Mouse (Mus musculus): ENCODE data around the gene Cnp. TPM values are rescaled to one million over a fixed set of nuclear protein-coding genes. Genes with fewer than 3 reads are reported as not detected.
"Not testable (repeated sequence)": the region's sequence is repeated elsewhere in the genome, so short reads cannot be mapped to it uniquely, and the experiment has no call there.

Cnp gene
- 34.9 and 36.0 TPM in 2 replicates for polyA plus RNA-seq (2012; rRNA removed)

DNA sequence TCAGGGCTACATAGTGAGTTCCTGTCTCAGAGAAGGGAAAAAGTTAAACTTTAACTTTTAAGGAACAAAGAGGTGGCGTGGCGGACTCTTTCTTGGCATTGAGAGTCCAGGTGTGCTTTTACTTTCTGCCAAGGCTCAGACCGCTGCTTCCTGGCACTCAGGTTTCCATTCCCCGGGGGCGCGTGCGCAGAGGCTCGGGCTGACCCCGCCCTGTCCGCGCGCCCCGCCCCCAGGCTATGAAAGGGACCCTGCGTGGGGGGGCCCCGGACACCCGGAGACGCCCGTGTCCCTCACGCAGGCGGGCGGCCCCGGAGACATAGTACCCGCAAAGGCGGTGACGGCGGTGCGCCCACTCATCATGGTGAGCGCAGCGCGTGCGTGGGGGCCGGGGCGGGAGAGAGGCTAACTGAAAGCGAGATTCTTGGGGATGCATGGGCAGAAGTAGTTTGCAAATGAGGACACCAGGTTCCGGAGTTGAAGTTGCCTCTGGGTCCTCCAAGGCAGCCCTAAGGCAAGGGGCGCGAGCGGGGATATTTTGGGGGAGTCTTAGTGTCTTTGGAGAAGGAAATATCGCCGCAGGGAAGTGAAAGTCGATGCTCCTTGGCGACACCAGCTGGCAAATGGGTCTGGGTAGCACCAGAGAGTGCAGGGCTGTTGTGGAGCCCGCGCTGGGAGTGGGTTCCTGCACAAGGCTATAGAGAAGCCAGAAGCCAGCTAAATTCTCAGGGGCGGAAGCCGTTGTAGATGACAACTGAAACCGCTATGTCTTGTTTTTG lies at the start of gene Cnp:
TSS of gene Cnp (plus strand) at position 197 of the 776 bp plus-strand sequence.
- DNase-seq (ENCODE audit: low spot score): peak; percentile 67

DNA sequence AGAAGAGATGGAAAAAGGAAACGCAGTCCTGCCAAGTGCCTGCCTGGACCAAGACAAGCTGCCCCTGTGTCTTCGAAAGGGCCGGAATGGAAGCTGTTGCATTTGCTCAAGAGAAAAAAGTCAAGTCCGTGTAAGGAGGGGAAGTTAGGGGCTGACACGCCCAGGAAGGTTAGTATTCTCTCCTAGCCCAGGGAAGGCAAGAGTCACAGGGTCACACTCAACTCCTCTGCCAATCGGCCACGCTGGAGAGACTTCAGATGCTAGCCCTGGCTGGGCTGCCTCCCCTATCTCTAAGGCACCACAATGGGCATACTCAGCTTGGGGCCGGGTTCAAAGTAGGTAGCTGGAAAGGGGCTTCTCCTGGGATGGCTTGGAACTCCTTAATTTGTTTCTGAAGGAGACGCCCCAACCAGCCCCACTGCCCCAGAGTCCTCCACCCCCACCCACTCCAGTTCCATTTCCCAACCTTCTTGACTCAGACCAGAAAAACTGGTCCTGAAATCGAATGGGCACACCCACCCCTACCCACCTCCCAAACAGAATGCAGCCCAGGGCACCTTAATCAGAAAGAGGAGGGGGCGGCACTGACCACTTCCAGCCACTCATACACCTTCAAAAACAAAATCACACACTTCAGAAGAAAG lies 49.6 kb upstream of the Cnp start:
- no peak for DNase-seq (ENCODE audit: low spot score)

- DNase-seq (ENCODE audit: low spot score): no peak
These were observed 48.5 kb upstream of the Cnp start for GRCm38 (mm10) chr11:100526052-100526816.

- peak; percentile 48 for DNase-seq (ENCODE audit: low spot score)
These were observed 47.6 kb upstream of the Cnp start for GRCm38 (mm10) chr11:100527066-100527457.

DNA sequence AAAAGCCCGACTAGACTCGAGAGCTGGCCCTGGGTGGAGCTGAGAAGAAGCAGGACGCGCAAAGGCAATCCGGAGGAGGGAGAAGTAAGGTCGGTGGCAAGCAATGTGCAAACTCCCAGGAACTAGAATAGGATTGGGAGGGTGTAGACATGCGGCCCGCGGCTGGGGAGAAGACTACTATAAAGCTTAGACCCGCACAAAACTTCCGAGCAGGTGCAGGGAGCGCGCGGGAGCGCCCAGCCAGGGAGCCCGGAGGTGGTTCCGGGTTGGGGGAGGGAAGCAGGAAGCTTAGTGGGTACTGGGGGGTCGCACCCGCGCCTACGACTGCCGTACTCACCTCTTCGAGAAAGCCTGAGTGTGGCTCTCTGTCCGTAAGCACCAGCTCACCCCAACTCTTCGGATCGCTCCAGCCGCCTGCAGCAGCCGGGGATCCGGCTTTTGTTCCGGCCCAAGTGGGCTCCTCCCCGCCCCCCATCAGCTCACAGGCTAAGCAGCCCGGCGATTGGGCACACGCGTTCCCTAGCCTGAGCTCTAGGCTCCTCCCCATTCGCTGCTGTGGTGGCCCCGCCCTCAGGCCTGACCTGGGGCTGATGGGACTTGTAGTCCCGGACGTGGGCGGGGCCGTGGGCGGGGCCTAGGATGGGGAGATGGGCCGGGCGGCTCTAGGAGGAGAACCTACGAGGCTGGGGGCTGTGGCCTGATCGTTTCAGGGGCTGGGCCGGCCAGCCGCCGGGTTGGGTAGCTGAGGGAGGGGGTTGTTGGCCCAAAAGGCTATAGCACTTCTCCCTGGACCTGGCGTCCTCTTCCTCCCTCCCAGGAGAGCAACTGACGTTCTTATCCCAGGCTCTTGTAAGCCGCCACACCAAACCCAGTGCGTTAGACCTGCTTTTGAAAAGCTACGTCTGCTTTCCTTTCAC lies 47.0 kb upstream of the Cnp start, which contains the start of gene Acly:
TSS of gene Acly (minus strand) at position 543 of the 917 bp plus-strand sequence.
- DNase-seq (ENCODE audit: low spot score): peak; percentile 91

DNA sequence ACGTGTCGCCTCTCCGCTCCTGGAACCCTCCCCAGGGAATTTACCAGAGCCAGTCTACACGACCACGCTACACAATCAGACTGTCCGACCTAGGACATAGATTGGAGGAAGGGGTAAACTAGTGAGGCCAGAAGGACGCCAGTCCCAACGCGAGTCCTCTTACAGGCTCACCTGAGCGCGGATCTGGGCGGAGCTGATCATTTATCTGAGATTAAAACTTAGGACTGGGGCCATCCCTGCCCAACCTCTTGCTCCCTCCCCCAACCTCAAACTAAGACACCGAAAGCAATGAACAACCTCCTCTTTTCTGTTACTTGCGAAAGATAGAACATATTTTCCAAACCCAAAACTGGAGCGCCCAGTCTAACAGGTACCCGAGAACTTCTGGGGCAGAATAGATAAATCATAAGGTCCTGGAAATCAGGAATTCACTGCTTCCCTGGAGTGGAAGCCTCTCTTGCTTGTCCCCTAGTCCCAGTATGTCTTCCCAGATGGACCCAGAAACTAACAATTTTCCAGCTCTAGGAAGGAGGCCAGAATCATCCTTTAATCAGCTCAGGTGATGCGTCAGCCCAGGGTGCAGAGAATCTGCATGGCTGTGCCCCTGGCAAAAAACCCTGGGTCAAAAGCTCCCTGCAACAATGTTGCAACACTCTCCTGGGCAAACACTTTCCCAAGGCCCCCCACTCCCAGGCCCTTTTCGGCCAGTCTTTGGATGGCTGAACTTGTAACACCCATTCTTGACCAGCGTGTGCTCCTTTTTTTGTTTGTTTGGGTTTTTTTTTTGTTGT lies 46.1 kb upstream of the Cnp start:
- no peak for DNase-seq (ENCODE audit: low spot score)

GRCm38 (mm10) chr11:100533871-100534270 lies 40.8 kb upstream of the Cnp start:
- DNase-seq (ENCODE audit: low spot score): no peak

- DNase-seq (ENCODE audit: low spot score): not testable (repeated sequence)
These were observed 40.3 kb upstream of the Cnp start for GRCm38 (mm10) chr11:100534411-100534810.

DNA sequence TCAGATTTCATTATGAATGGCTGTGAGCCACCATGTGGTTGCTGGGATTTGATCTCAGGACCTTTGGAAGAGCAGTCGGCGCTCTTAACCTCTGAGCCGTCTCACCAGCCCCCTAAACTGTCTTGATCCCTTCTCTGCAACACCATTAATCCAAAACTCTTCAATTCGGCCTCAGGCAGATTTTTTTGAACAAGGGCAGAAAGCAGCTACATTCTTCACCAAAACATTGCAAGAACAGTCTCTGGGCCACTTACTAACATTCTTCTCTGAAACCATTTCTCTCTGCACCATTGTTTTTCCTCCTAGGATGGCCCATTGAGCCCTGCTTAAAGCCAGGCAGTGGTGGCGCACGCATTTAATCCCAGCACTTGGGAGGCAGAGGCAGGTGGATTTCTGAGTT lies 39.9 kb upstream of the Cnp start:
- not testable (repeated sequence) for DNase-seq (ENCODE audit: low spot score)

GRCm38 (mm10) chr11:100535996-100536395 lies 38.7 kb upstream of the Cnp start:
- DNase-seq (ENCODE audit: low spot score): no peak

- no peak for DNase-seq (ENCODE audit: low spot score)
These were observed 38.2 kb upstream of the Cnp start for GRCm38 (mm10) chr11:100536466-100536865.

- DNase-seq (ENCODE audit: low spot score): no peak
These were observed 33.7 kb upstream of the Cnp start for GRCm38 (mm10) chr11:100540966-100541365.

DNA sequence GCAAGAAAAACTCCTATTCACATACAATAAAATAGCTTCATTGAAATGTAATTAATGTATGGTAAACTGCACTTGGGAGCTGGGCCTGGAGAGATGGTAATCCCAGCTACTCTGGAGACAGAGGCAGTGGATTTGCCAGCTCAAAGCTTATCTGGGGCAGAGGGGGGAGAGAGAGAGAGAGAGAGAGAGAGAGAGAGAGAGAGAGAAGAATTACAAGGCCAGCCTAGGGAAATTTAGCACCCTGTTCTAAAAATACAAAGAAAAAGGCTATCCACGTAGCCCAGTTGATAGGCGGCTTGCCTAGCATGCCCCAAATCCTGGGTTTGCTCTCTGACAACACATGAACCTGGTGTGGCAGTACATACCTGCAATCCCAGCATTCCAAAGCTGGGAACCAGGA lies 33.1 kb upstream of the Cnp start:
- DNase-seq (ENCODE audit: low spot score): no peak

DNA sequence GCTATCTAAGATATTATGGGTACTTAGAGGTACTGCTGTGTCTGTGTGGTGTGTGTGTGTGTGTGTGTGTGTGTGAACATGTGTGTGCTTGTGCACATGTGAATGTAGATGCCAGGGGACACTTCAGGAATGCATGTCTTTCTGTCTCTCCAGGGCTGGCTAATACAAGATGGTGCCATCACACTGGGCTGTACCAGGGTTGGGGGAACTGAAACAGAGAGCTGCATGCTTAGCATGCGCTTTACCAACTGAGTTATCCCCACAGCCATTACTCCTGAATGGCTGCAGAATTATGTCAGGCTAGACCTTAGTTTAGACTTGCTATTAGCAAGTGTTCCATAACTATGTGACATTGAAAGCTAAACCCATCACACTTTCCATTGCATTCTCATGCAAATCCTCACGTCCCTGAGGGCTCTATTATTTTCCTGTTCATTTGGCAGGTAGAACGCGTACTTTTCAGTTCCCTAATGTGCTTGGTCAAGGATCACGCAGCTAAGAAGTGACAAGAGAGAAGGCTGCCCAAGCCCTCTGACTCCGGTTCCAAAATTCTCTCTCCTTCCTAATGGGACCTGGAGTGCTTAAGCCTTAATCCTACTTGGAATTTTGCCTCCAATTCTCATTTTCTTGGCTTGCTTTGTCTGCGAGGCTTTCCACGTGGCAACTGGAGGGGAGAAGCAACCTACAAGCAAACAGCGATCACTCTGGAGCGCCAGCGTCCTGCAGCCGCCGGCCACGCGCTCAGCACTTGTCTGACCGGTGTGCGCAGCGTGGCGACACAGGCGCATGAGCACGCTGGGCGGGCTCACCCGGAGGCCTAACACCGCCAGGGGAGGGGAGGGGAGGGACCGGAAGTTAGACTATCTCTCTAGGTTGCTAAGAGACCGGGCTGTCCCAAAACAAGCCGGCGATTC lies 29.6 kb upstream of the Cnp start, which contains the start of gene Ttc25:
TSS of gene Ttc25 (plus strand) at position 776 of the 914 bp plus-strand sequence.
- DNase-seq (ENCODE audit: low spot score): peak; percentile 71

GRCm38 (mm10) chr11:100545746-100546085 lies 29.0 kb upstream of the Cnp start:
- DNase-seq (ENCODE audit: low spot score): no peak

- no peak for DNase-seq (ENCODE audit: low spot score)
These were observed 27.7 kb upstream of the Cnp start for GRCm38 (mm10) chr11:100546955-100547354.

DNA sequence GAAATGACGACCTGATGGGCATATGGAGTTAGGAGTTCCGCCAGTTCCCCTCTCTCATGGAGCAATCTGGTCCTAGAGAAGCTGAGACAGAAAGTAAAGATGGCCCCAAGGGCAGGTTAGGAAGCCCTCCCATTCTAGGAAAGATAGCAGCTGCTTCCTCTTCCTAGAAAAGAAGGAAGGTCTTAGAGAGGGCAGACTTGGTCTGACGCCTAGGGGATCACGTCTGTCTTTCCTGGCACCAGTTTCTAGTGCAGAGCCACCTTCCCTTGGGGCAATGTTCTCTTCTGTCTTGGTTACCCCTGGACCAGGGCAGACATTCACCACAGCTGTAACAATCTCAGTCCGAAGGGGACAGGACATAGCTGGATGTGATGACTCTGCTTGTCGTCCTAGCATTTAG lies 26.6 kb upstream of the Cnp start:
- DNase-seq (ENCODE audit: low spot score): no peak

- DNase-seq (ENCODE audit: low spot score): no peak
These were observed 25.2 kb upstream of the Cnp start for GRCm38 (mm10) chr11:100549466-100549865.

GRCm38 (mm10) chr11:100550101-100550500 lies 24.6 kb upstream of the Cnp start:
- DNase-seq (ENCODE audit: low spot score): no peak
